Mouse (Mus musculus): Measurements from ENCODE around the gene Pik3c2b.
"Not testable (repeated sequence)": the region's sequence is repeated elsewhere in the genome, so short reads cannot be mapped to it uniquely, and the experiment has no call there.

Gene Pik3c2b

DNA sequence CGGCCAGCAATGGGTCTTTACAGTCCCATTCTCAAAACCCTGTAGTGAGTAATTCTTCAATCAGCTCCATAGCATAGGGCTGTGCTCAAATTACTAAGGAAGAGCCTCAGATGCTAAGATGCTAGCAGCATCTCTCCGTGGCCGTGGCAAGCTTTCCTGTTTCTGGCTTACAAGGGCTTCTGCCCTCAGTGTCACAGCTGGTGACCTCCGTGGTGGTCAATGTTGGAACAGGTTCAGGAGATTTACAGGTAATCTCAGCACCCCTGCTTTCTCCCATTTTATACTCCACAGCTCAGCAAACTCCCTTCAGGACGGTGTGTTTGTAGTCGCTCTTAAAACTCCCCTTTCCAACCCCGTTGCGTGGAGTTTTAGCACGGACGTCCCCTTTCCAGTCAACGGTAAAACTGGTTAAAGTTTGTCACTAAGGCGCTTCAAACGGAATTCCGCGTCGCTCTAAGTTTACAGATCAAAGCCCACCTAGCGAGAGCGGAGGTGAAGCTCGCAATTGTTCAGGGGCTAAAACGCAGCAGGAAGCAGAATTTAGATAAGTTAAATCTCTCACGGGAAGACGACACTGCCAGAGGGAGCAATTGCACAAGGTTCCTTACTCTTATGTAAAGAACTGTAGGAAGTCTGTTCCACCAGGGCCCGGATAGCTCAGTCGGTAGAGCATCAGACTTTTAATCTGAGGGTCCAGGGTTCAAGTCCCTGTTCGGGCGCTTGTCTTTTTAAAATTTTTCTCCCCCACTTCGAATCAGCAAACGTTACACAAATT, 12.0 kb upstream of the Pik3c2b start:
- peak; percentile 71 for DNase-seq

DNA sequence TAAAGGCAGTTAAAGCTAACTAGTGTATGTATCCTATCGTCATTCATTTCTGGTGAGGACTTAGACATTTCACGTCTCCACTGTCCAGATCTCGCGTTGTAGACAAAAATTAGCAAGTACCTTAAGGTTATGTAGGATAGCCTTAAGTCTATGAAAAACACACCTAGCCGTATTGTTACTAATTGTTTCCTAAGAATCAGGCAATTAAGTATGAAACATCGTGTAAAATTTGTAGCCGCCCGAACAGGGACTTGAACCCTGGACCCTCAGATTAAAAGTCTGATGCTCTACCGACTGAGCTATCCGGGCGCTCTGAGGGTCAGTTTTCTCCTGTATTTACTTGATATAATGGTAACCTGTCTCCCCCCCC, 11.4 kb upstream of the Pik3c2b start:
- peak; percentile 49 for DNase-seq

DNA sequence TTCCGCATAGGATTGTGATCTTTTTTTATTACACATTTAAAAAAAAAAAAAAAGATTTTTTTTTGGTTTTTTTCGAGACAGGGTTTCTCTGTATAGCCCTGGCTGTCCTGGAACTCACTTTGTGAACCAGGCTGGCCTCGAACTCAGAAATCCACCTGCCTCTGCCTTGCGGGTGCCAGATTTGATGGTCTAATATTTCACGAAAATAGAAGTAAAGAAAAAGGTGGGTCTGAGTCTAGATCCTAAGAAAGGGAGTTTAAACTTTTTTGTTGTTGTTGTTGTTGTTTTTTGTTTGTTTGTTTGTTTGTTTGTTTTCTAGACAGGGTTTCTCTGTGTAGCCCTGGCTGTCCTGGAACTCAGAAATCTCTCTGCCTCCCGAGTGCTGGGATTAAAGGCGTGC, 10.8 kb upstream of the Pik3c2b start:
- not testable (repeated sequence) for DNase-seq

DNA sequence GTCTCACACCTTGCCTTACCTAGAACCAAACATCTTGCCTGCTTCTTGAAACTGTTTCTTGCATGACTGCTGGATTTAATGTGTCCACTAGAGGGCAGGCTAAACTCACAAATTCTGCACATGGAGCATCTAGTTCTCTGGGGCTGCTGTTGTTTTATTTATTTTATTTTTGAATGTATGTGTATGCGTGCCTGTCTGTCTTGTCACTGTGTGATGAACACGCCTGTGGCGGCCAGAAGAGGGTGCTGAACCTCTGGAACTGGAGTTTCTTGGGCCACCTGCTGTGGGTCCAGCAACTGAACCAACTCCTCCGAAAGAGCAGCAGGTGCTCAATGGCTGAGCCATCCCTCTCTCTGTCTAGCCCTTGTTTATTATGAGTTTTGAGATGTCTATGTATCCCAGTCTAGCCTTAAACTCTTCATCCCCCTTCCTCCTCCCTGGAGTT, 5.9 kb upstream of the Pik3c2b start:
- DNase-seq: peak; percentile 41

- DNase-seq: peak; percentile 79
Measured at GRCm38 (mm10) chr1:133045861-133046440, 484 bp downstream of the Pik3c2b start.

GRCm38 (mm10) chr1:133046441-133046931, 1.0 kb downstream of the Pik3c2b start:
- peak; percentile 39 for DNase-seq

- no peak for DNase-seq
Measured at GRCm38 (mm10) chr1:133047575-133047974, 2.1 kb downstream of the Pik3c2b start.

- DNase-seq: no peak
Measured at GRCm38 (mm10) chr1:133048690-133049089, 3.2 kb downstream of the Pik3c2b start.

- no peak for DNase-seq
Measured at GRCm38 (mm10) chr1:133050001-133050431, 4.5 kb downstream of the Pik3c2b start.

DNA sequence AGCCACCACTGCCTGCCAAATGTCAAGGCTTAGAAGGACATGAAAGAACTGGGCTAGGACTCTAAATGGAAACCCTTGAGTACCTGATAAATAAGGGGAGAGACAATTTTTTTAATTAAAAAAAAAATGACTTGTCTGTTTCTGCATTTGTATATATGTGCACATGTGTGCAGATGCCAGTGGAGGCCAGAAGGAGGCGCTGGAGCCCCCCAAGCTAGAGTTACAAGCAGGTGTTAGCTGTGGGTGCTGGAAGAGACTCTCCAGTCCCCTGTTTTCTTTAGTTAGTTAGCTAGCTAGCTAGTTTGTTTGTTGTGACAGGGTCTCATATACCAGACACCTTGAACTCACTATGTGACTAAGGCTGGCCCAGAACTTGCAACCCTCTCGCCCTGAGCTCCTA, 6.4 kb downstream of the Pik3c2b start:
- DNase-seq: no peak

GRCm38 (mm10) chr1:133053034-133053433, 7.6 kb downstream of the Pik3c2b start:
- no peak for DNase-seq

- DNase-seq: no peak
Measured at GRCm38 (mm10) chr1:133054326-133054725, 8.9 kb downstream of the Pik3c2b start.

GRCm38 (mm10) chr1:133057345-133058034, 12.0 kb downstream of the Pik3c2b start:
- no peak for DNase-seq

DNA sequence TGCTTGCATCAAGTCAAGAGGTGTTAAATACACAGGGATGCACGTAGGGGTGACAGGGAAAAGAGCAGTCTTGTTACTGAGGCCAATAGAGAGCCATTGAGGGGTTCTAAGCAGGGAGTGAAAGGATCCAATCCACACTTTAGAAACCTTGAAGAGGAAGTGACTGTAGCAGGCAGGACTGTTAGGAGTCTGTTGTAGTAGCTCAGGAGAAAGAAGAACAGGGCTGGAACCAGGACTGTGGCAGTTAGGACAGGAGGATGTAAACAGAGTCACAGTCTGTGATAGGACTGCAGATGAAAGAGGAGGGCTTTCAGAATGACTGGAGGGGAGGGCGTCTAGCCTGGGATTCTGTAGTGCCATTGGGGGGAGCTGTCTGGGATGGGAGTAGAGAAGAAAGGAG, 14.1 kb downstream of the Pik3c2b start:
- no peak for DNase-seq

- DNase-seq: no peak
Measured at GRCm38 (mm10) chr1:133060681-133061080, 15.2 kb downstream of the Pik3c2b start.

DNA sequence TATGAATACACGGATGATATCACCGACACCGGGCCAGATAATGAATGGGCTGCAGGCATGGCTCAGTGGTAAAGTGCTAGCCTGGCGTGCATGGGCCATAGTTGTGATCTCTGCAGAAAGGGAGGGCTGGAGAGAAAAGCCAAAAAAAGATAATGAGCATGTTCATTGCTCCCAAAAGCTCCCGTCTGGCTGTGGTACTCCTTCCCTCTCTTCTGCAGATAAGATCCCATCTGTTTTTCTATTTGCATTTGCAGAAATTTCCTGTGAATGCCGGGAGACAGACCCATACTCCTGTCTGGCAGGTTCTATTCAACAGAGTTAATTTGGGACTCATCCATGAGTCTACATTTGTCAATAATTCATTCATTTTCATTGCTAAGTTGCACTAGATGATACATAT, 17.7 kb downstream of the Pik3c2b start:
- DNase-seq: no peak

DNA sequence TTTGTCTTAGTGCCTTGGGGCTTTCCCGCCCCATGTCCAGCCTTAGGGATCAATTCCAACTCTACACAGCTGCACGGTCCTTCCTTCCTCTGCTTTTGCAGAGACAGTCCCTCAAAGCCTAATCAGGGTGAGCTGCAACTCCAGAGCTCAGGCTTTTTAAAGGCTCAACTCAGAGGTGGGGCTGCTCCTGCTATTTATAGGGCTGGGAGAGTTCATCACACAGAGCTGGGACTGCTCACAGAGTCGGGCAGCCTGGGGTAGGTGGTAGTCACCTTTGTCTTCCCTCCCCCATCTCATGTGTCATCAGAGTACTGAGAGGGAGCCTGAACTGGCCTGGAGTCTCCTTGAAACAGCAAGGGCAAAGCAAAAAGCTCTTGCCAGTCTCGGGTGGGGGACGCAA, 22.8 kb downstream of the Pik3c2b start:
- no peak for DNase-seq

- no peak for DNase-seq
Measured at GRCm38 (mm10) chr1:133068669-133069274, 23.3 kb downstream of the Pik3c2b start.

- no peak for DNase-seq
Measured at GRCm38 (mm10) chr1:133069275-133070120, 24.0 kb downstream of the Pik3c2b start.

DNA sequence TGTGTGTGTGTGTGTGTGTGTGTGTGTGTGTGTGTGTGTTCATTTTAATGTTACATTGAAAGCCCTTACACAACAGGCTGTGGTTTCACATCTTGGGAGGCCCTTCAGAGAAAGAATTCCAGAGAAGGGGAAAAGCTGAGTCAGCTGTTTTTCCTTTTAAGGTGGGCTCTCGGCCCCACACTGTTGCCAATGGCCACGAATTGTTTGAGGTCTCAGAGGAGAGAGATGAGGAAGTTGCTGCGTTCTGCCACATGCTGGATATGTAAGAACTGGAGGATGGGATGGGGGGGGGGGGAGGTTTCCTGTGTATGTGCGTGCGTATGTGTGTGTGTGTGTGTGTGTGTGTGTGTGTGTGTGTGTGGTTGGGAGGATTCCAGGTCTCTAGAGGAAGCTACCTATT, 24.7 kb downstream of the Pik3c2b start:
- no peak for DNase-seq

DNA sequence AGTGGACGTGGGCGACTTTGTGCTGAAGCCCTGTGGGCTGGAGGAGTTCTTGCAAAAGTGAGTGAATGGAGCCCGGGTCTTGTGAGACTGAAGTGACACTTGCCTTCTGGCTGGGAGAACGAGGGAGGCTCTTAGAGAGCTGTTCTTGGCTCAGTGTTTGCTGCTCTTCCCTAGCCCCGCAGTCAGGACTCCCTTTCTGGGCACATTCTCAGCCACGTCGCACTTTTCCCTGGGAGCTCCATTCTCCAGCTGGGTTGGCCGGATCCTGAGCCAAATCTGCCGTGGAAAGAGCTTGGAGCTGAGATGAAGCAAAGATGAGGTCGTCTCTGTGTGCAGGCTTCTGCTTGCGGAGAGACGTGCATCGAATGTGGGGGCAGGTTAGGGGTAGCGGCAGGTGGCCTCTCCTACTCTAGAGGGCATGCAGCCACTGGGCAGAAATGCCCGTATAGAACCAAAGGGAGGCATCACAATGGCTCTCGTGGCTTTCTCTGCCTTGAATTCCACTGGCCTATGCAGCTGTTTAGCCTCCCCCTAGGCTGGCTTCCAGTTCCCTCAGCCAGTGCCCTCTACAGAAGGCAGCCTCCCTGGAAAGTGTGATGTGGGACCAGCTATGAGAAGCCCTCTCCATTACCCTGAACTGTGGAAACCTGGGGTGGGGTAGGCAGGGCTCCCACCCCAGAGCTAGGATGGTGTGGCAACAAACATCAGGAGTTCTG, 26.4 kb downstream of the Pik3c2b start:
- no peak for DNase-seq

Data from kidney, adult 18-20 months (tissue).